Mouse (Mus musculus) stomach, postnatal 0 days (tissue): ENCODE measurements around the gene Bach1.

ENCODE experiments used
- CTCF ChIP-seq: IDR thresholded peaks from 2 replicates; pipeline ENCODE4 v1.5.1; 2016; ENCODE audit warnings: antibody characterized with exemption, low read depth, mild to moderate bottlenecking, moderate library complexity
- EP300 ChIP-seq: optimal IDR thresholded peaks from 2 replicates; pipeline ENCODE3; 2016; ENCODE audit warnings: antibody characterized with exemption

GRCm38 (mm10) chr16:87700395-87700765 lies 1.6 kb downstream of the Bach1 start:
- TF ChIP-seq CTCF (no peak), EP300 (no peak)
